28 mouse cellular contexts compared by ENCODE assay signal in genomic region chr2:151738460-151738859, GRCm38 (mm10). TPM values are rescaled to one million over a fixed set of nuclear protein-coding genes. Genes with fewer than 3 reads are reported as not detected.
DNase-seq lines count a peak whose midpoint lies in the region; ATAC-seq lines count a peak whose summit lies in the region.
"Had no signal": no experiment of that assay in that cellular context is flagged by ENCODE, and none has a peak within 500 bp of the region (broad histone marks: within the 10 kb centered on the region; RNA-seq: fewer than 3 reads in every experiment).

No protein-coding gene starts in this region.

- peak; percentile 42 for DNase-seq in c-Kit-positive CD71-positive TER-119-positive erythroid progenitor cells, embryonic 14.5 days (ENCODE audit: low spot score)
- DNase-seq in kidney, adult 18-20 months, result no peak
- DNase-seq in urinary bladder, postnatal 36 days (ENCODE audit: low spot score in 2 of 2), result no peak
- DNase-seq in heart, postnatal 25 days (ENCODE audit: low spot score), result no peak
- DNase-seq: adrenal gland, postnatal 14 days; cerebellum, adult 18-20 months; gastrocnemius, adult 2 months; heart, postnatal 14 days; kidney, adult 8-10 months; kidney, postnatal 4 days; lung, adult 2 months; lung, postnatal 10 days; thymus, postnatal 4 days had no signal

- peaks cover 75% of the 10 kb centered on the region for H3K4me1 ChIP-seq in megakaryocyte, embryonic 14.5 days
- peaks cover 75% of the 10 kb centered on the region for H3K4me1 ChIP-seq in liver, embryonic 15.5 days (replicated peaks)

- ATAC-seq in megakaryocyte, adult 5-6 weeks (ENCODE audit: poor library complexity, severe bottlenecking), result no peak
- no peak for ATAC-seq in liver, embryonic 15.5 days (ENCODE audit: insufficient read depth)
- ATAC-seq: forebrain, embryonic 15.5 days; hindbrain, postnatal 0 days; intestine, embryonic 15.5 days; midbrain, embryonic 16.5 days; Patski had no signal

- H3K4me3 ChIP-seq in megakaryocyte, embryonic 14.5 days (replicated peaks), result peak overlapping the region; percentile 76
- H3K4me3 ChIP-seq in liver, embryonic 15.5 days (replicated peaks), result peak overlapping the region; percentile 74
- H3K4me3 ChIP-seq: forebrain, embryonic 15.5 days; gastrocnemius, adult 2 months; hindbrain, embryonic 12.5 days; intestine, embryonic 15.5 days; limb, embryonic 13.5 days had no signal

- 31% methylated on average over 4 of the region's 4 CpGs for WGBS in liver, embryonic 15.5 days (ENCODE audit: insufficient replicate concordance)

- no peaks in the 10 kb centered on the region for H3K27me3 ChIP-seq in megakaryocyte, embryonic 14.5 days (replicated peaks)
- no peaks in the 10 kb centered on the region for H3K27me3 ChIP-seq in liver, embryonic 15.5 days
- H3K27me3 ChIP-seq: forebrain, embryonic 15.5 days; hindbrain, embryonic 12.5 days; intestine, embryonic 15.5 days; limb, embryonic 13.5 days; Patski had no signal

- H3K9ac ChIP-seq in liver, embryonic 15.5 days, result peak overlapping the region; percentile 93; the same call in 1 of the 2 replicates
- H3K9ac ChIP-seq: forebrain, embryonic 15.5 days; hindbrain, embryonic 12.5 days; intestine, embryonic 15.5 days; limb, embryonic 13.5 days had no signal

- peak overlapping the region; percentile 94 for H3K27ac ChIP-seq in liver, embryonic 15.5 days (replicated peaks)
- H3K27ac ChIP-seq: forebrain, embryonic 15.5 days; gastrocnemius, adult 2 months; hindbrain, embryonic 12.5 days; hindbrain, postnatal 0 days; intestine, embryonic 15.5 days; kidney, postnatal 0 days; limb, embryonic 13.5 days; macrophage had no signal

- intact Hi-C loops in heart, postnatal 25 days (cut with DNase I), result no loop called here

- H3K36me3 ChIP-seq in megakaryocyte, embryonic 14.5 days (replicated peaks; ENCODE audit: low read length), result peaks cover 38% of the 10 kb centered on the region
- peaks cover 29% of the 10 kb centered on the region for H3K36me3 ChIP-seq in liver, embryonic 15.5 days (replicated peaks)

- H3K9me3 ChIP-seq in megakaryocyte, embryonic 14.5 days, result no peaks in the 10 kb centered on the region
- no peaks in the 10 kb centered on the region for H3K9me3 ChIP-seq in liver, embryonic 15.5 days (replicated peaks)
- H3K9me3 ChIP-seq: forebrain, embryonic 15.5 days; hindbrain, embryonic 12.5 days; intestine, embryonic 15.5 days; limb, embryonic 13.5 days had no signal

- H3K4me2 ChIP-seq in liver, embryonic 15.5 days, result peak overlapping the region; percentile 76
- H3K4me2 ChIP-seq: forebrain, embryonic 15.5 days; hindbrain, embryonic 12.5 days; limb, embryonic 13.5 days; midbrain, embryonic 11.5 days had no signal

RNA-seq across cellular contexts. Expression of gene Psmf1, which starts 5.5 kb away (rescaled TPM):
- polyA plus RNA-seq in megakaryocyte, embryonic 14.5 days (2012; ENCODE audit: insufficient read depth, low replicate concordance), result 41.0 and 47.6 TPM in 2 replicates
- total RNA-seq in megakaryocyte, adult 5-6 weeks (2015), result 18.0 and 19.0 TPM in 2 replicates
- 10.1 and 10.8 TPM in 2 replicates for total RNA-seq in megakaryocyte, adult 5-6 weeks (2017)
- 43.4 and 43.8 TPM in 2 replicates for polyA plus RNA-seq in liver, embryonic 15.5 days (2015; fragmentation: Nextera tagmentation; extraction: Ambion mirVana)
- 10 to 100 TPM; 23.0 to 24.0 TPM for total RNA-seq in heart, postnatal 25 days (2021)

RNA-seq across cellular contexts. Expression of gene Tmem74b, which starts 36.7 kb away (rescaled TPM):
- polyA plus RNA-seq in megakaryocyte, embryonic 14.5 days (2012; ENCODE audit: insufficient read depth, low replicate concordance), result 0.08 TPM in 1 of 2 replicates, not detected in the other
- not detected in 2 replicates for total RNA-seq in megakaryocyte, adult 5-6 weeks (2015)
- total RNA-seq in megakaryocyte, adult 5-6 weeks (2017), result not detected in 2 replicates
- 0.06 TPM in 1 of 2 replicates, not detected in the other for polyA plus RNA-seq in liver, embryonic 15.5 days (2015; fragmentation: Nextera tagmentation; extraction: Ambion mirVana)
- total RNA-seq in heart, postnatal 25 days (2021), result 1 to 10 TPM; 5.3 to 5.7 TPM
- total RNA-seq: common myeloid progenitor, adult 5-6 weeks; neutrophil, adult 5-6 weeks had no signal
- polyA plus RNA-seq: macrophage had no signal

Comparison
In these comparisons a context has a peak if more than half of its experiments do, and no peak if none do; other contexts are left out.
1. RNA of gene Tmem74b, which starts 36.7 kb away (total RNA-seq): 5.3 to 5.7 TPM in heart, postnatal 25 days; not detected in megakaryocyte, adult 5-6 weeks; every median in the first group is over 4 times any median in the second.